Mouse (Mus musculus): ENCODE measurements around the gene Tex14.

DNA sequence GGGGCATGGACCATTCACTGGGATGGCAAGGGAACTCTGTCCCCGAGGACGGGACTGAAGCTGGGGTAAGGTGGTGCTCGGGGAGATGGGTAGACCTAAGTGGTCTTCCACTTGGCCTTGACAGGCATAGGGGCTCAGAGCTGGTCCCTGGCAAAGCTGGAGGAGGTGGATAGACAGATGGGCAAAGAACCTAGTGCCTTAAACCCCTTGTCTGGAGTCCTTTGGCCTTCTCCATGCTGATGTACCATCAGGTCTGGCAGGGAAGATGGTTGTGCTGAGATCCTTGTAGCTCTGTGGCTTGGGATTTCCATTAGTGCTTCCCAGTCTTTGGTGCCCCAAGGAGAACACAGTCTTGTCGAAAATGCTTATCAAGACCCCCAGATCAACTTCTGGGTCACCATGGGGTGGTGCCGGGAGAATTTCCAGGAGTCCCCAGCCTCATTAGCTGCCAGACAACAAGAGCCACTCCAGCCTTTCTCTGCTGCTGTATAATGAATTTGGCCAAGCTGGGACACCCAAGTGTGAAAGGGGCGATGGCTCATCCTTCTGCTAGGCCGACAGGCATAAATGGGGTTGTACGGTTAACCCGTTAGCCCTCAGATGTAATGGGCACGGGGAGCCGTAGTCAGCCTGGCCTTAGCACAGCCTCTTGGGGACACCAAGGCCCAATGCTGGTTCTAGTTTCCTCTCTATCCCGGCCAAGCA lies 176.4 kb downstream of the Tex14 start:
- no peak for TF ChIP-seq CTCF (IDR thresholded peaks at IDR 0.05; ENCODE audit: borderline replicate concordance, extremely low read depth, insufficient read depth, insufficient read length)
- no peak for TF ChIP-seq POLR2A (IDR thresholded peaks at IDR 0.05; ENCODE audit: borderline replicate concordance, extremely low read depth, insufficient read depth, insufficient read length, poor library complexity, severe bottlenecking)
